Mouse (Mus musculus) embryonic stem cell, embryonic (primary cell): ENCODE data around the gene Rassf1.

ENCODE experiments used
- CTCF ChIA-PET, 4 experiments: fragments of 300-600 bp in 2 of 4; fragments of 350-600 bp in 2 of 4; sonication (Branson Sonifier 250); formaldehyde crosslinking; loops; one replicate each; lab custom pipeline; 2022; ENCODE audit warnings: inconsistent platforms in 2 of 4; lab: Charles Lee
- POLR2A ChIA-PET, 4 experiments: fragments of 300-600 bp in 2 of 4; fragments of 350-600 bp in 2 of 4; sonication (Branson Sonifier 250); formaldehyde crosslinking; loops; one replicate each; lab custom pipeline; 2022; ENCODE audit warnings: antibody characterized with exemption in 4 of 4, inconsistent platforms in 1 of 4; lab: Charles Lee

Rassf1 gene

DNA sequence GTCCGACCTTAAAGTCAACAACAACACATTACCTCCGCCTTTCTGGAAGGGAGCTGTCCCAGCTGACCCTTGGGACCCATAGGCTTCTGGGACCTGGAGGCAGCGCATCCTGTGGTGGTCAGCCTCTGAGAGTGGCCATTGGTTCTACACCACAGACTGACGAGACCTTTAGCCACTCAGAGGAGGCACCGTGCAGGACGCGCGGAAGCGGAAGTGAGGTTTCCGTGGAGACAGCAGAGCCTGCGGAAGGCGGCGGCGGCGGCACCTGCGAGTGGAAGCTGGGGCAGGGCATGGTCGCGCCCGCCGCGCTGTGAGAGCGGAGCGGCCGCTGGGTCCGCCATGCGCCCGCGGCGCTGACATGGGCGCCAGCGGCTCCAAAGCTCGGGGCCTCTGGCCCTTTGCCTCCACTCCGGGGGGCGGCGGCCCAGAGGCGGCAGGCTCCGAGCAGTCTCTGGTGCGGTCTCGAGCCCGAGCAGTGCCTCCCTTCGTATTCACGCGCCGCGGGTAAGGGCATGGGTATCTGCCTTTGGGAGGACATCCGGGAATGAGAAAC lies 11.8 kb downstream of the Rassf1 start, which contains the start of gene Tusc2:
TSS of gene Tusc2 (plus strand) at position 227 of the 553 bp plus-strand sequence.
- ChIA-PET CTCF (interaction anchor here (0.5 to 1.6 kb wide), 19 partner anchors 9 to 920 kb away, joined by 3 to 7 read pairs (median 3); partner anchors contain the start of genes 6430571L13Rik (in 1 of the 4) and Zmynd10 (in 1 of the 4)), POLR2A (interaction anchor here (0.6 to 29.0 kb wide), 47 partner anchors 8 to 1087 kb away, joined by 3 to 450 read pairs (median 4); partner anchors contain the start of genes Hyal1 (in 3 of the 4), 6430571L13Rik (in 2 of the 4), Cyb561d2 (in 2 of the 4) and Gnai2 (in 2 of the 4))

DNA sequence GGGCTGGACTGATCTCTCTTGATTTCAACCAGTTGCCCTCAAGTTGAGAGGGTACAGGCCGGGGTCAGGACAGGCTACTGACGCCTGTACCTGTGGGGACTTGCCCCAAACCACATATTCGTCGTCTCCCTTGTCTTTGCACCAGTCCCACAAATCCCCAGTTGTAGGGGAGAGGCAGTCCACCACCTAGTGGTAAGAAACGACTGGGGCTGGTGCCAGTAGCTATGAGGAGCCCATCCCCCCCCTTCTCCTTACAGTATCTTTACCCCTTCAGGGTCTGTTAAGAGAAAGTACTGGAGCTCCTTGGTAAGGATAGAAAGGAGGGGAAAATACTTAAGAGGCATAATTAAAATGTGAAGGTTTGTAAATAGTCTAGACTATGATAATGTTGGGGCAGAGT lies 14.2 kb downstream of the Rassf1 start:
- POLR2A ChIA-PET: interaction anchor here in 3 of 4 experiments (0.8 to 29.0 kb wide), 12 partner anchors 9 to 65 kb away, joined by 3 to 450 read pairs (median 4); partner anchors contain the start of genes Rassf1 (in 2 of the 3), Hyal1 (in 1 of the 3), Hyal3 (in 1 of the 3) and Ifrd2 (in 1 of the 3)
- CTCF ChIA-PET: interaction anchor here (0.6 to 2.1 kb wide), 17 partner anchors 9 to 755 kb away, joined by 3 to 12 read pairs (median 3); partner anchors contain the start of genes Ifrd2 (in 2 of the 4), Rassf1 (in 2 of the 4), Hyal1 (in 1 of the 4) and Rbm6 (in 1 of the 4)

DNA sequence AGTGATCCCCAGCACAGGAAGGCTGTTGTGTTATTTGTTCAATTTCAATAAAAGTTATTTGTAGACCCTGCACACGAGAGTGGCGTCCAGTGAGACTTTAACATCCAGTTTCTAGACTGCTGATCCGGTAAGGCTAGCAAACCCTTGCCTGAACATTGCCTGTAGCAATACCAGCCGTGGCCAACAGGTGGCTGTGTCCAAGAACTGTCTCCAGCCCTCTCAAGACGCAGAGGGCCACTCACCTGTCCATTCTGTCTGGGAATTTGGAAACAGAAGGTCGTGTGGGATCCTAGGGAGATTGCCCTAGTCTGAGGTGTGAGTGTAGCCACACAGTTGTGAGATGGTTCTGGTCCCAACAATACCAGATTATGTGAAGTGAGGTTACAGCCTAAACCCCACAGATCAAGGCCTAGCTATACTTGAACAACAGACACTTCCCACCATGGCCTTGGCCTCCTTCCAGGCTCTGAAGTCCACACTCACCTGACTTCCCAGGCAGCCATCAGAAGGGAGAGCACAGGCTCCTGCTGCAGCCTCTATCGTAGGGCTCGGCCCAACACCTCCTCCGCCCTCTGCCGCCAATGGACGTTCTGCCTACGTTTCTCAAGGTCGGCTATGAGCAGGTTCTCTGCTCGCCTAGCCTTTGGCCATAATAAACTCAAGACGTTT lies 14.8 kb downstream of the Rassf1 start:
- CTCF ChIA-PET: interaction anchor here (0.6 to 2.1 kb wide), 19 partner anchors 8 to 754 kb away, joined by 3 to 12 read pairs (median 3); partner anchors contain the start of genes Ifrd2 (in 2 of the 4), Rassf1 (in 2 of the 4), Hyal1 (in 1 of the 4) and Rbm6 (in 1 of the 4)
- POLR2A ChIA-PET: interaction anchor here (0.8 to 29.0 kb wide), 20 partner anchors 8 to 74 kb away, joined by 3 to 450 read pairs (median 4); partner anchors contain the start of genes Hyal1 (in 2 of the 4), Rassf1 (in 2 of the 4), Gnai2 (in 1 of the 4) and Hyal3 (in 1 of the 4)

DNA sequence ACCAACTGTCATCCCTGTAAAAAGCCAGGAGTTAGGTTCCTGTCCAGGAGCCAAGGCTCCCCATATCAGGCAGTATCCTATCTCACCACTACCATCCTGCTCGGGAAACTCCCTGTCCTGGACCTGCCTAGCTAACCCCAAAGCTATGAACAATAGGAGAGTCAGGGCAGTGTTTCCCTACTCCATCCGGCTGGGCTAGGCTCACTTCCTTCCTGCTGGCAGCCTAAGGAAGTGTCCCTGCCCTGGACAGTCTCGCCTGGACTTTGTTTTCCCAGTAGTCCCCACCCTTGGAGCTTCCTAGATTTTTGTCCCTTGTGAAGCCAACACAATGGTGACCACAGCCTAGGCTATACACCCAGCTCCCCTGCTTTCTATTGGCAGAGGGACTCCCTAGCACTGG lies 15.5 kb downstream of the Rassf1 start:
- ChIA-PET CTCF (interaction anchor here in 3 of 4 experiments (0.8 to 2.6 kb wide), 12 partner anchors 8 to 79 kb away, joined by 3 to 14 read pairs (median 4); partner anchors contain the start of genes Ifrd2 (in 2 of the 3) and Hyal1 (in 1 of the 3)), POLR2A (interaction anchor here (0.8 to 29.0 kb wide), 18 partner anchors 8 to 74 kb away, joined by 3 to 450 read pairs (median 4); partner anchors contain the start of genes Hyal1 (in 2 of the 4), Hyal3 (in 2 of the 4), Rassf1 (in 2 of the 4) and Gnai2 (in 1 of the 4))

DNA sequence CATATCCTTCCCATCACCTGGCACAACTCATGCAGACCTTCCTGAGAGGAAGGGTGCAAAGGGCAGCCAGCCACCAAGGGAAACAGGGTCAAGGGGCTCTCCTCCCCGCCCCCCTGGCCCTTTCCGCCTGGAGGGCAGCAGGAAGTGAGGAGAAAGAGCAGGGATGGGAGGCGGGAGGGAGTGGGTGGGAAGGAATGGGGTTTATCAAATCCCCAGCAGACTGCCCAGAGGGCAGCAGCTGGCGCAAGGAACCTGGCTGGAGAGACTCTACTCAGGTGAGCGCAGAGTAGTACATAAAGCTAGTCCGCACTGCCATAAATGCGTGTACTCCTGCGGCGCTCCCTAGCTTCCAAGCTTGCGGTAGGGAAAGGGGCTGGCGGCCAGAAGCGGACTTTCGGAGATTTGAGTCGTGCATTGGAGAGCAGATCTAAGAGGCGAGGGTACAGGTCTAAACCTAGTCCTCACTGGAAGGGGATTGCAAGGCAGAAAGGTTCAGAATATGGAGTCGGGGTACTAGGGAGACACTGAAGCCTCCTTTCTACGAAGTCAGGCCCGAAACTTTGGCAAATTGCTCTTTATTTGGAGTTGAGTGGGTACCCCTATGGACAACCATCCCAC lies 16.5 kb downstream of the Rassf1 start, which contains the start of gene Hyal2:
TSS of gene Hyal2 (plus strand) at position 244 of the 618 bp plus-strand sequence.
- CTCF ChIA-PET: interaction anchor here (0.5 to 2.6 kb wide), 10 partner anchors 13 to 50 kb away, joined by 3 to 14 read pairs (median 4); partner anchors contain the start of genes Hyal3 (in 1 of the 4) and Tmem115 (in 1 of the 4)
- POLR2A ChIA-PET: interaction anchor here in 3 of 4 experiments (0.6 to 29.0 kb wide), 34 partner anchors 9 to 238 kb away, joined by 3 to 450 read pairs (median 4); partner anchors contain the start of genes Hyal1 (in 3 of the 3), Hyal3 (in 3 of the 3), Ifrd2 (in 2 of the 3) and Naa80 (in 2 of the 3)

DNA sequence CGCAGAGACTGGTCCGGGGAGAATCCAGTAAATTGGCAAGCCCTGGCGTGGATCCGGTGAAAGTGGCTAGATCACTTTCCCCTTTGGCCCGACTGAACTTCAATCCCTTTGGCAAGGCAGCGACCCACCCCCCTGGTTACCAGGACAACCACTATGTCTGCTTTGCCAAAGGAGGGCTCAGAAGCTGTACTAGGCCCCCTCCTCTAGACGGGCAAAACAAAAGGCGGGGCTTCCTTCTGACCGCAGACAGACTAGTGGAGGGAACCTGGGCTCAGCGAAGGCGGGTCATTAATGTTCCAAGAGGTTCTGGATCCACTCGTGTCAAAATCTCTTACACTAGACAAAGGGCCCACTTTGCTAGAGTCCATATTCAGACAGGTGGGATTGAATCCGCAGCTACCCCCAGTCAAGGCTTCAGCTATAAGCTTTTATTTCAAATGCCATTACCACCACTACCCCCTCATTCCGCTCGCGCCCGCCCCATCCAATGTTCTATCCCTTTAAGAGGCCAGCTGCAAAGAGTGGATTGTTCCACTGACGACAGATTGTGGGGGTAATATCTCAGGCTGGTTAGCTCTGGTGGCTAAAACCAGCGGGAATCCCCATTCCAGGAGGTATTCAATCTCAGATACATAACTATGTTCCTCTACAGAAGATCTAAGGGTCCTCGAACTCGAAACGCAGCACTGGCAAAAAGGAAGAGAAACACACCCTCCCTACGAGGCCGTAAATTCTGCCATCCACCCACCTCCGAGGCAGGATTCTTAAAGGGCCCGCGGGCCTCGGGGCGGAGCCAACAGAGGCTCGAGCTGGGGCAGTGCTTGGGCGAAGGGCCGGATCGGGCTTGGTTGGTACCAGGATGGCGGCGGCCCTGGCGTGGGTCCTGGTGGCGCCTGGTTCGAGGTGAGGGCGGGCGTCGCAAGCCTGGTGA lies 17.2 kb downstream of the Rassf1 start:
- POLR2A ChIA-PET: interaction anchor here in 3 of 4 experiments (0.7 to 29.0 kb wide), 41 partner anchors 8 to 948 kb away, joined by 3 to 450 read pairs (median 5); partner anchors contain the start of genes Hyal1 (in 3 of the 3), Ifrd2 (in 3 of the 3), Hyal3 (in 2 of the 3) and Naa80 (in 2 of the 3)
- CTCF ChIA-PET: interaction anchor here (0.5 to 2.6 kb wide), 20 partner anchors 12 to 440 kb away, joined by 3 to 14 read pairs (median 3); partner anchors contain the start of genes Hyal3 (in 1 of the 4), Ifrd2 (in 1 of the 4), Rassf1 (in 1 of the 4) and Tmem115 (in 1 of the 4)

DNA sequence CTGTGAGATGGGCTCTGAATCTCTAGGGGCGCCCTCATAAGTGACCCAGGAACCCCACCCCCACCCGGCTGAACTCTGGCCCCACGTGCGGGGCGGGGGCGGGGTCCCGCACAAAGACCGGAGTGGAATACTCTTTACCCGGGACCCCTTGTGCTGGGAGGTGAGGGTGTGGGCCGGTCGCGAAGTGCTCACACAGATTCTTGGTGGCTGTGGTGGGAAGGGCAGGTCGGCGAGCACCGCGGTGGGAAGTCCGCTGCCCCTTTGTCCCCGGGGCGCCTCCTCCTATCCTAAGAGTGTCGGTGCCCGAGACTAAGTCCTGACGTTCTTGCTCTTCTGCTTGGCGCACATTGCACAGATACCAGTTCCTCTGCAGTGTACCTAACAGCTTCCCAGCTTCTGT lies 17.9 kb downstream of the Rassf1 start:
- ChIA-PET CTCF (interaction anchor here in 3 of 4 experiments (0.5 to 2.6 kb wide), 16 partner anchors 14 to 439 kb away, joined by 3 to 14 read pairs (median 3); partner anchors contain the start of genes Ifrd2 (in 1 of the 3), Rassf1 (in 1 of the 3) and Tmem115 (in 1 of the 3)), POLR2A (interaction anchor here in 3 of 4 experiments (0.7 to 29.0 kb wide), 31 partner anchors 7 to 947 kb away, joined by 3 to 450 read pairs (median 8); partner anchors contain the start of genes Ifrd2 (in 3 of the 3), Hyal1 (in 2 of the 3), Hyal3 (in 2 of the 3) and Naa80 (in 2 of the 3))

DNA sequence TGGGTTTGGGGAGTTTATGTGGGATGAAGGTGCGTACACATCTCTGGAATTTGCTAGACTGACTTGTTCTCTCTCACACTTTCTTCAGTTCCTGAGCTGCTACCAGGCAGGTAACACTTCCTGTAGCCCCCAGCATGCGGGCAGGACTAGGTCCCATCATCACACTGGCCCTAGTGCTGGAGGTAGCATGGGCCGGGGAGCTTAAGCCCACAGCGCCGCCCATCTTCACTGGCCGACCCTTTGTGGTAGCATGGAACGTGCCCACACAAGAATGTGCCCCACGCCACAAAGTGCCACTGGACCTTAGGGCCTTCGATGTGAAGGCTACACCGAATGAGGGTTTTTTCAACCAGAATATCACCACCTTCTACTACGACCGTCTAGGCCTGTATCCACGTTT lies 18.7 kb downstream of the Rassf1 start:
- ChIA-PET CTCF (interaction anchor here in 3 of 4 experiments (0.5 to 2.5 kb wide), 9 partner anchors 10 to 401 kb away, joined by 3 to 5 read pairs (median 3); partner anchors contain the start of genes Hyal3 (in 1 of the 3) and Tmem115 (in 1 of the 3)), POLR2A (interaction anchor here in 3 of 4 experiments (1.0 to 29.0 kb wide), 20 partner anchors 11 to 74 kb away, joined by 4 to 450 read pairs (median 9); partner anchors contain the start of genes Ifrd2 (in 3 of the 3), Hyal3 (in 2 of the 3), Rassf1 (in 2 of the 3) and Zmynd10 (in 2 of the 3))

DNA sequence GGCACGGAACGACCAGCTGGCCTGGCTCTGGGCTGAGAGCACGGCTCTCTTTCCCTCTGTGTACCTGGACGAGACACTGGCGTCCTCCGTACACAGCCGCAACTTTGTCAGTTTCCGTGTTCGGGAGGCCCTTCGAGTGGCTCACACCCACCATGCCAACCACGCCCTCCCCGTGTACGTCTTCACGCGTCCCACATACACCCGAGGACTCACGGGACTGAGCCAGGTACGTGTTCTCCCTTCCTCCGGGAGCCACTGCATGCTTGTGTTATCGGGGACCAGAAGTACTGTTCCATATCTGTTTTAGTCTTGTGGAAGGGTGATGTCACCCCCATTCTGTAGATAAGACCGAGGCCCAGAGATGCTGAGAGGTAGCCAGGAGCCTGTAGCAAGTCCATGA lies 19.5 kb downstream of the Rassf1 start:
- POLR2A ChIA-PET: interaction anchor here in 2 of 4 experiments (1.4 to 29.0 kb wide), 11 partner anchors 10 to 74 kb away, joined by 4 to 450 read pairs (median 22); partner anchors contain the start of genes Hyal3 (in 2 of the 2), Ifrd2 (in 2 of the 2), Naa80 (in 1 of the 2) and Rassf1 (in 1 of the 2)

DNA sequence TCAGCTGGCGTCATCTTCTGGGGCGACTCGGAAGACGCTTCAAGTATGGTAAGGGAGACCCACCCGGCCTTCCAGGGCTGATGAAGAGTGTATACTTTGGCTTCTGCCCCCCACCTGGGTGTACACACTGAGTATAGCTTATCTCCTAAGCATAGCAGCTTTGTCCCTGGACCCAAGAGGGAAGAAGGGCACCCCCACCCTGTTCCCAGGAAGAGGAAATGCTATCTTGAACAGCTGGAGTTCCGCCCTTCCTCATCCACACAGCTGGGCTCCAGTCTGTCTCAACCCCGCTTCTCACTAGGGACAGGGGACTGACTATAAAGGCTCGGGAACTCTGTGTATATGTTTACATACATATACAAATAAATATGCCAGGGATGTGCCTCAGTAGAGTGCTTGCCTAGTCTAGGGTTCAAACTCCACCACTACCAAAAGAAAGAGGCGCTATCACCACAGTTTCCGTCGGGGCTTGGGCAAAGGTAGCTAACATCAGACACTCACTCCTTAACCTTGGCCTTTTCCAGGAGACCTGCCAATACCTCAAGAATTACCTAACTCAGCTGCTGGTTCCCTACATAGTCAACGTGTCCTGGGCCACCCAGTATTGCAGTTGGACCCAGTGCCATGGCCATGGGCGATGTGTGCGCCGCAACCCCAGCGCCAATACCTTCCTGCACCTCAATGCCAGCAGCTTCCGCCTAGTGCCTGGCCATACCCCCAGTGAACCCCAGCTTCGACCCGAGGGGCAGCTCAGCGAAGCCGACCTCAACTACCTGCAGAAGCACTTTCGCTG lies 20.4 kb downstream of the Rassf1 start:
- CTCF ChIA-PET: interaction anchor here in 3 of 4 experiments (0.6 to 1.6 kb wide), 5 partner anchors 8 to 125 kb away, joined by 3 to 5 read pairs (median 3); partner anchors contain the start of genes Hyal3 (in 1 of the 3) and Zmynd10 (in 1 of the 3)
- POLR2A ChIA-PET: interaction anchor here in 3 of 4 experiments (0.5 to 29.0 kb wide), 19 partner anchors 9 to 172 kb away, joined by 3 to 450 read pairs (median 5); partner anchors contain the start of genes Tusc2 (in 3 of the 3), Hyal3 (in 2 of the 3), Ifrd2 (in 2 of the 3) and Cacna2d2 (in 1 of the 3)

More for the DNA sequence above, 19.5 kb downstream of the Rassf1 start:
- CTCF ChIA-PET: interaction anchor here in 2 of 4 experiments (0.5 to 1.0 kb wide), 3 partner anchors 9 to 118 kb away, joined by 3 read pairs; partner anchors contain the start of gene Hyal3 (in 1 of the 2)

DNA sequence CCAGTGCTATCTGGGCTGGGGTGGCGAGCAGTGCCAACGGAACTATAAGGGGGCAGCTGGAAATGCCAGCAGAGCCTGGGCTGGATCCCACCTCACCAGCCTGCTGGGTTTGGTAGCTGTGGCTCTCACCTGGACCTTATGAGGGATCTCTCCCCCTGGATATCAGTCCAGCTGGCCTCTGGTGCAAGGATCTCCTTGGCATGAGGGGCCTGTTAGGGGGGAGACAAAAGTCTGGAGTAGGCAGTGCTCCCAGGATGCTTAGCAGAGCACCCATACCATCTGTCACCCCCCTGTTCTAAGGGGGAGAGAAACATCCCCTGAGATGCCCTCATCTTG lies 20.9 kb downstream of the Rassf1 start:
- CTCF ChIA-PET: interaction anchor here (0.6 to 1.6 kb wide), 5 partner anchors 25 to 157 kb away, joined by 3 to 13 read pairs (median 3); partner anchors contain the start of gene Zmynd10 (in 1 of the 4)
- POLR2A ChIA-PET: interaction anchor here in 3 of 4 experiments (0.5 to 29.0 kb wide), 20 partner anchors 8 to 173 kb away, joined by 3 to 450 read pairs (median 5); partner anchors contain the start of genes Tusc2 (in 3 of the 3), Hyal3 (in 2 of the 3), Ifrd2 (in 2 of the 3) and Cacna2d2 (in 1 of the 3)

DNA sequence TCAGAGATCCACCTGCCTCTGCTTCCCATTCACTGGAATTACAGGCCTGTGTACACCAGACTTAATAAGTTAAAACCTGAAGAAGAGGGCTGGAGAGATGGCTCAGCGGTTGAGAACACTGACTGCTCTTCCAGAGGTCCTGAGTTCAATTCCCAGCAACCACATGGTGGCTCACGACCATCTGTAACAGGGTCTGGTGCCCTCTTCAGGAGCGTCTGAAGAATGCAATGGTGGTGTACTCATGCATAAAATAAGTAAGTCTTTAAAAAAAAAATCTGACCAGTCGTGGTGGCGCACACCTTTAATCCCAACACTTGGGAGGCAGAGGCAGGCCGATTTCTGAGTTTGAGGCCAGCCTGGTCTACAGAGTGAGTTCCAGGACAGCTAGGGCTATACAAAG lies 22.4 kb downstream of the Rassf1 start:
- CTCF ChIA-PET: interaction anchor here in 2 of 4 experiments (0.6 to 2.4 kb wide), 2 partner anchors 9 to 57 kb away, joined by 4 to 7 read pairs; no protein-coding TSS in a partner anchor
- POLR2A ChIA-PET: interaction anchor here in 3 of 4 experiments (0.6 to 29.0 kb wide), 10 partner anchors 7 to 200 kb away, joined by 3 to 450 read pairs (median 3); partner anchors contain the start of genes Cyb561d2 (in 1 of the 3), Hyal3 (in 1 of the 3), Ifrd2 (in 1 of the 3) and Naa80 (in 1 of the 3)

DNA sequence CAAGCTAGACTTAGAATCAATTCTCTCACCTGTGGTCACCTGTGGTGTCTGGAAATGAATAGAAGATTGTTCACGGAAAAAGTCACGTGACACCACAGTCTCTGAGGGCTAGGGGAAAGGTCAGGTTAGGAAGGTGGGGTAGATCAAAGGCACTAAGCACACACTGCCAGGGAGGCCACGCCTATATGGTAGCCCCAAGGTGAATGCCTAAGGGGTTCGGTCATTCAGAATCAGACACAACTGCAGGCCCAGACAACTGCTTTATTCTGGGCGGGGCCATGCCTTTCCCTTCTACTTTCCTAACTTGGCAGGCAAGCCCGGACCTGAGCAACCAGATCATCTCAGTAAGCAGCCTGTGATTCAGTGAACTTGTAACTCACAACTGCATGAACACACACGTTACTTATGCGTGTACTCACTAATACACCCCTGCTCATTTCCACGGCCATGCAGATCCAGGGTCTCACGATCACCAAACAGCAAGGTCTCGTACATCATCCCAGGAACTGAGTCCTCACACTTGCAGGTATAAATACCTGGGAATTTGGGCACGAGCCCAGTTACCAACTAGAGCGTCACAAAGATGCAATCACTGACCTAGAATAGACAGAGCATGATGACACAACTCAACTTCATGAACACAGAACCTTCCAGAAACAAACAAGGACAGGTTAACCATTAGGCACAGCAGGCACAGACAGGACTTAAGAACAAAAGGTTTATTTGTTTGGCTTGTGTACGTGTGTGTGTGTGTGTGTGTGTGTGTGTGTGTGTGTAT lies 24.4 kb downstream of the Rassf1 start:
- ChIA-PET CTCF (interaction anchor here in 3 of 4 experiments (0.7 to 2.4 kb wide), 17 partner anchors 9 to 176 kb away, joined by 3 to 12 read pairs (median 4); partner anchors contain the start of genes Tusc2 (in 2 of the 3), Cacna2d2 (in 1 of the 3) and Ifrd2 (in 1 of the 3)), POLR2A (interaction anchor here (0.5 to 29.0 kb wide), 54 partner anchors 8 to 753 kb away, joined by 3 to 450 read pairs (median 5); partner anchors contain the start of genes Cyb561d2 (in 2 of the 4), Ifrd2 (in 2 of the 4), Nprl2 (in 2 of the 4) and Tusc2 (in 2 of the 4))
